8 mouse cellular contexts compared by ENCODE assay signal in the genomic region with DNA sequence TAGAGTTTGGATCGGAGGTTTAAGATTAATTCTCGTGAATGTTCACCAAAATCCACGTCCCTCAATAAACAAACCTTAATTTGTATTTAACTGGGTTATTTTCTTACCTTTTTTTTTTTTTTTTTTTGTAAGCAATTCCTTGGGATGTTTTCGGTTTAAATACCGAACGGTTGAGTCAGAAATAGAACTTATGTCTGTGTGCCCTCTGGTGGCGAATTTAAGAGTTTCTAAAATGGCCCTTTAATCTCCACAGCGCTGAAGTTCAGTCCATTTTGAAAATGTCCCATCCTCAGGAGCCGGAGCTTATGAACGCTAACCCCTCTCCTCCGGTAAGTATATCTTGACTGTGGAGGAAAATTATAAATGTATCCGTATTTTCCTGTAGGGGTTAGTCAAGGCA.
DNase-seq lines count a peak whose midpoint lies in the region; ATAC-seq and TF ChIP-seq lines count a peak whose summit lies in the region.

No protein-coding gene starts in this region.

- no peaks in the 10 kb centered on the region for H3K36me3 ChIP-seq in heart, embryonic 11.5 days (ENCODE audit: control insufficient read depth, insufficient read depth, low read length)
- peaks cover 29% of the 10 kb centered on the region for H3K36me3 ChIP-seq in kidney, embryonic 15.5 days

- H3K9me3 ChIP-seq in heart, embryonic 11.5 days (replicated peaks; ENCODE audit: control insufficient read depth, low read length), result no peaks in the 10 kb centered on the region
- H3K9me3 ChIP-seq in kidney, embryonic 15.5 days (replicated peaks), result no peaks in the 10 kb centered on the region

- DNase-seq in B cell, adult 2 months, result peak; percentile 64 to 74
- peak; percentile 76 for DNase-seq in ES-CJ7 (ENCODE audit: low read depth, low spot score)
- DNase-seq in cerebellum, postnatal 25 days, result peak; percentile 52 to 73
- peak; percentile 29 for DNase-seq in lung, adult 2 months
- no peak for DNase-seq in gastrocnemius, postnatal 25 days

- peak overlapping the region; percentile 65 for H3K9ac ChIP-seq in heart, embryonic 11.5 days (ENCODE audit: low read depth, low read length)
- peak overlapping the region; percentile 56 for H3K9ac ChIP-seq in kidney, embryonic 15.5 days

- no peaks in the 10 kb centered on the region for H3K27me3 ChIP-seq in heart, embryonic 11.5 days (ENCODE audit: control insufficient read depth, insufficient read depth, low read length)
- 0 out of 2 replicates have a peak, but pooled peaks cover 3% of the 10 kb centered on the region for H3K27me3 ChIP-seq in kidney, embryonic 15.5 days

- 0 out of 2 replicates have a peak, but pooled peaks cover 4% of the 10 kb centered on the region for H3K4me1 ChIP-seq in heart, embryonic 11.5 days (ENCODE audit: control insufficient read depth, insufficient read depth, low read length)
- H3K4me1 ChIP-seq in kidney, embryonic 15.5 days, result peaks cover 38% of the 10 kb centered on the region
- peaks cover 3% of the 10 kb centered on the region; the same call in 1 of the 2 replicates for H3K4me1 ChIP-seq in lung, adult 2 months (ENCODE audit: control insufficient read depth, insufficient read depth, low read length)
- peaks cover 18% of the 10 kb centered on the region for H3K4me1 ChIP-seq in olfactory bulb, adult 2 months (ENCODE audit: control insufficient read depth, insufficient read depth, low read length)

- H3K27ac ChIP-seq in heart, embryonic 11.5 days (ENCODE audit: low read depth, low read length), result no peak overlapping the region
- H3K27ac ChIP-seq in kidney, embryonic 15.5 days, result no peak overlapping the region
- no peak overlapping the region for H3K27ac ChIP-seq in olfactory bulb, adult 2 months (ENCODE audit: insufficient read depth, low read depth, low read length)

- 0 out of 2 replicates have a peak, but pooled peaks have one; percentile 3 for TF ChIP-seq CTCF in lung, adult 2 months (IDR thresholded peaks at IDR 0.05; ENCODE audit: insufficient read depth, low read length)
- TF ChIP-seq CTCF in olfactory bulb, adult 2 months (IDR thresholded peaks at IDR 0.05; ENCODE audit: insufficient read depth, low read depth, low read length), result no peak

- peak overlapping the region; percentile 59 for H3K4me3 ChIP-seq in heart, embryonic 11.5 days (ENCODE audit: low read depth, low read length)
- peak overlapping the region; percentile 73 for H3K4me3 ChIP-seq in kidney, embryonic 15.5 days (replicated peaks)
- peak overlapping the region; percentile 94 for H3K4me3 ChIP-seq in lung, adult 2 months (replicated peaks; ENCODE audit: extremely low read depth, low read depth, low read length)
- H3K4me3 ChIP-seq in olfactory bulb, adult 2 months (ENCODE audit: insufficient read depth, low read depth, low read length), result 0 out of 2 replicates have a peak overlapping the region, but pooled peaks have one; percentile 84

- peak overlapping the region; percentile 85 for H3K4me2 ChIP-seq in heart, embryonic 11.5 days
- H3K4me2 ChIP-seq in kidney, embryonic 15.5 days, result peak overlapping the region; percentile 92

- TF ChIP-seq POLR2A in lung, adult 2 months (IDR thresholded peaks at IDR 0.05; ENCODE audit: borderline replicate concordance, extremely low read depth, low read depth, low read length), result no peak
- no peak for TF ChIP-seq POLR2A in olfactory bulb, adult 2 months (IDR thresholded peaks at IDR 0.05; ENCODE audit: insufficient read depth, low read depth, low read length)

- ATAC-seq in heart, embryonic 11.5 days (replicated peaks; ENCODE audit: insufficient number of reproducible peaks, low FRiP score, low TSS enrichment), result no peak
- ATAC-seq in kidney, embryonic 15.5 days (replicated peaks; ENCODE audit: low FRiP score), result no peak

- 9% methylated on average over 12 of the region's 12 CpGs for WGBS in heart, embryonic 11.5 days (ENCODE audit: insufficient replicate concordance)
- WGBS in kidney, embryonic 15.5 days, result 8% methylated on average over 12 of the region's 12 CpGs
- 2% methylated on average over 12 of the region's 12 CpGs for WGBS in lung, adult 2 months
- 5% methylated on average over 12 of the region's 12 CpGs for WGBS in olfactory bulb, adult 2 months
